Mouse (Mus musculus): ENCODE measurements around the gene Gm20547. TPM values are rescaled to one million over a fixed set of nuclear protein-coding genes. Genes with fewer than 3 reads are reported as not detected.
"Not testable (repeated sequence)": the region's sequence is repeated elsewhere in the genome, so short reads cannot be mapped to it uniquely, and the experiment has no call there.

Gene Gm20547
- polyA plus RNA-seq, 1 experiment = not detected

GRCm38 (mm10) chr17:34813747-34814146 is 68.1 kb downstream of the Gm20547 start:
- WGBS = 61% methylated on average over 12 of the region's 12 CpGs
- DNase-seq = peak; percentile 37
- TF ChIP-seq CTCF (IDR thresholded peaks at IDR 0.05; ENCODE audit: insufficient read depth, low read length) = peak; percentile 61
- not testable (repeated sequence) for H3K4me3 ChIP-seq (replicated peaks; ENCODE audit: extremely low read depth, low read depth, low read length); H3K4me1 ChIP-seq (ENCODE audit: control insufficient read depth, insufficient read depth, low read length)

- Histone ChIP-seq H3K4me3 (replicated peaks; ENCODE audit: extremely low read depth, low read depth, low read length) (no peak overlapping the region), H3K4me1 (ENCODE audit: control insufficient read depth, insufficient read depth, low read length) (no peaks in the 10 kb centered on the region)
- no peak for DNase-seq
- 69% methylated on average over 15 of the region's 15 CpGs for WGBS
- TF ChIP-seq POLR2A (IDR thresholded peaks at IDR 0.05; ENCODE audit: borderline replicate concordance, extremely low read depth, low read depth, low read length) (no peak), CTCF (IDR thresholded peaks at IDR 0.05; ENCODE audit: insufficient read depth, low read length) (no peak)
These were observed 70.6 kb downstream of the Gm20547 start for GRCm38 (mm10) chr17:34811275-34811674.

- H3K4me1 ChIP-seq (ENCODE audit: control insufficient read depth, insufficient read depth, low read length); DNase-seq; H3K4me3 ChIP-seq (replicated peaks; ENCODE audit: extremely low read depth, low read depth, low read length): not testable (repeated sequence)
- WGBS = 79% methylated on average over 8 of the region's 8 CpGs
These were observed 71.0 kb downstream of the Gm20547 start for GRCm38 (mm10) chr17:34810811-34811210.

DNA sequence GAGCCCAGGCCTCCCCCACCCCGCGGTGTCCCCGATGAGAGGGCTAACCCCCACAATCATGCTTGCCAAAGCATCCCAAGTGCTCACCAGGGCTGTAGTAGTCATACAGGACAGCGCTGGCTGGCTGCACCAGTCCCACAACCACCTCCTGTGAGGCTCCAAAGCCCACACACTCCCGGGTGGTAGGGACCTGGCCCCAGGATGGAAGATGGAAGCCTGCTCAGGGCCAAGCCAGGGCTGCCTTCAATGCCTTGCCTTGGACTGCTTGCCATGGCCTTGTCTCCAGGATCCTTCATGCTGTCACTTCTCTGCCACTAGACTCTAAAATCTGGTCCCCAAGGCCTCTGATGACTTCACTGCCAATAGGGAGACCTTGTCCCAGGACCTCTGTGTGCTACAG is 71.4 kb downstream of the Gm20547 start:
- 90% methylated on average over 5 of the region's 5 CpGs for WGBS
- not testable (repeated sequence) for DNase-seq; H3K4me3 ChIP-seq (replicated peaks; ENCODE audit: extremely low read depth, low read depth, low read length); H3K4me1 ChIP-seq (ENCODE audit: control insufficient read depth, insufficient read depth, low read length)

DNA sequence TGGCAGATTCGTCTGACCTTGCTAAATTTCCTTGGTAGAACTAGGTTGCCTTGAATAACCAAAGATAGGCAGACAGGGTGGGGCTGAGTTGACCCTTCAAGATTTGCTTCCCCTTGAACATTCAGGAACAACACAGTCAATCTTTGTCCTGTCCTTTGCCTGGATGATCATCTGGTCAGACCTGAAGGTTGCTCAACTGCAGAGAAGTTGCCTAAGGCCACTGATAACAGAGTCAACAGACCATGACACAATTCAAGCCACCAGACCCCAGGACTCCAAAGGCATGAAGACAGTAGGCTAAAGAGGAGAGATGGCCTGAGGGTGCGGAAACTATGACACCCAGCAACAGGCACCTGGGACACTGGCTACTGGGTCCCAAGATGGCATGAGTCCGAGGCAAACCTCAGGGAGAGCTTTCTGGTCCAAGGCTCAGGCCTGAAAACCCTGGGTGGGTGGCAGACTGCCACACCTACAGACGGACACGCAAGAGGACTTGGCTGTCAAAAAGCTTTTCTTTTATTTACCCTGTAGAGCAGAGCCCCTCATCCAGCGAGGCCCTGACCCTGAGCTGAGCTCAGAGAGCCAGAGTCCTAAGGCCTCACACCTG is 73.1 kb downstream of the Gm20547 start:
- no peak overlapping the region for H3K4me3 ChIP-seq (replicated peaks; ENCODE audit: extremely low read depth, low read depth, low read length)
- 75% methylated on average over 6 of the region's 6 CpGs for WGBS
- no peak for DNase-seq
- TF ChIP-seq CTCF (IDR thresholded peaks at IDR 0.05; ENCODE audit: insufficient read depth, low read length) = no peak
- no peaks in the 10 kb centered on the region for H3K4me1 ChIP-seq (ENCODE audit: control insufficient read depth, insufficient read depth, low read length)

GRCm38 (mm10) chr17:34807176-34807575 is 74.7 kb downstream of the Gm20547 start:
- Histone ChIP-seq H3K4me1 (ENCODE audit: control insufficient read depth, insufficient read depth, low read length) (no peaks in the 10 kb centered on the region), H3K4me3 (replicated peaks; ENCODE audit: extremely low read depth, low read depth, low read length) (no peak overlapping the region)
- 57% methylated on average over 3 of the region's 3 CpGs for whole genome bisulfite sequencing
- DNase-seq = no peak
- TF ChIP-seq CTCF (IDR thresholded peaks at IDR 0.05; ENCODE audit: insufficient read depth, low read length) (no peak), POLR2A (IDR thresholded peaks at IDR 0.05; ENCODE audit: borderline replicate concordance, extremely low read depth, low read depth, low read length) (no peak)

Other genes with a start within 250 kb of the Gm20547 start
- 2.4 and 2.9 TPM in 2 replicates for gene Fkbpl, start 237.3 kb downstream of the Gm20547 start, polyA plus RNA-seq (2012; rRNA removed)
- 81.8 and 88.0 TPM in 2 replicates for gene Atf6b, start 234.9 kb downstream of the Gm20547 start, polyA plus RNA-seq (2012; rRNA removed)
- 39.6 and 49.2 TPM in 2 replicates for gene Tnxb, start 211.5 kb downstream of the Gm20547 start, polyA plus RNA-seq (2012; rRNA removed)
- gene C4b, start 138.2 kb downstream of the Gm20547 start, polyA plus RNA-seq (2012; rRNA removed) = 136 and 137 TPM in 2 replicates
- 0.19 and 0.27 TPM in 2 replicates for gene Cyp21a1, start 77.5 kb downstream of the Gm20547 start, polyA plus RNA-seq (2012; rRNA removed)
- gene Stk19, start 45.1 kb downstream of the Gm20547 start, polyA plus RNA-seq (2012; rRNA removed) = 45.1 and 46.0 TPM in 2 replicates
- gene Dxo, start 45.0 kb downstream of the Gm20547 start, polyA plus RNA-seq (2012; rRNA removed) = 45.6 and 58.1 TPM in 2 replicates
- gene Skiv2l, start 31.8 kb downstream of the Gm20547 start, polyA plus RNA-seq (2012; rRNA removed) = 77.8 and 94.8 TPM in 2 replicates
- gene Nelfe, start 31.7 kb downstream of the Gm20547 start, polyA plus RNA-seq (2012; rRNA removed) = 22.4 and 23.2 TPM in 2 replicates
- gene Cfb, start 19.5 kb downstream of the Gm20547 start, polyA plus RNA-seq (2012; rRNA removed) = 20.8 and 23.8 TPM in 2 replicates
- 10.6 and 12.3 TPM in 2 replicates for gene Zbtb12, start 2.6 kb downstream of the Gm20547 start, polyA plus RNA-seq (2012; rRNA removed)
- 25.8 and 27.7 TPM in 2 replicates for gene C2, start 16.2 kb upstream of the Gm20547 start, polyA plus RNA-seq (2012; rRNA removed)
- gene Ehmt2, start 16.4 kb upstream of the Gm20547 start, polyA plus RNA-seq (2012; rRNA removed) = 192 and 199 TPM in 2 replicates
- 11.6 and 13.5 TPM in 2 replicates for gene Slc44a4, start 32.4 kb upstream of the Gm20547 start, polyA plus RNA-seq (2012; rRNA removed)
- 40.4 and 46.6 TPM in 2 replicates for gene Neu1, start 49.2 kb upstream of the Gm20547 start, polyA plus RNA-seq (2012; rRNA removed)
- gene Hspa1b, start 77.2 kb upstream of the Gm20547 start, polyA plus RNA-seq (2012; rRNA removed) = 20.1 and 93.1 TPM in 2 replicates
- gene Gm20481, start 87.9 kb upstream of the Gm20547 start, polyA plus RNA-seq (2012; rRNA removed) = not detected in 2 replicates
- 12.9 and 66.3 TPM in 2 replicates for gene Hspa1a, start 90.1 kb upstream of the Gm20547 start, polyA plus RNA-seq (2012; rRNA removed)
- gene Hspa1l, start 90.7 kb upstream of the Gm20547 start, polyA plus RNA-seq (2012; rRNA removed) = 0.81 and 1.3 TPM in 2 replicates
- gene Lsm2, start 99.8 kb upstream of the Gm20547 start, polyA plus RNA-seq (2012; rRNA removed) = 42.3 and 51.6 TPM in 2 replicates
- gene Vars, start 118.9 kb upstream of the Gm20547 start, polyA plus RNA-seq (2012; rRNA removed) = 119 and 159 TPM in 2 replicates
- 4.0 and 4.2 TPM in 2 replicates for gene Vwa7, start 134.5 kb upstream of the Gm20547 start, polyA plus RNA-seq (2012; rRNA removed)
- gene Sapcd1, start 146.0 kb upstream of the Gm20547 start, polyA plus RNA-seq (2012; rRNA removed) = 2.1 and 2.8 TPM in 2 replicates
- 5.4 and 6.0 TPM in 2 replicates for gene Msh5, start 164.7 kb upstream of the Gm20547 start, polyA plus RNA-seq (2012; rRNA removed)
- gene Clic1, start 167.9 kb upstream of the Gm20547 start, polyA plus RNA-seq (2012; rRNA removed) = 124 and 153 TPM in 2 replicates
- gene Ddah2, start 177.0 kb upstream of the Gm20547 start, polyA plus RNA-seq (2012; rRNA removed) = 137 and 141 TPM in 2 replicates
- 3.8 and 90.0 TPM in 2 replicates for gene Ly6g6c, start 183.3 kb upstream of the Gm20547 start, polyA plus RNA-seq (2012; rRNA removed)
- 1.0 and 2.1 TPM in 2 replicates for gene Mpig6b, start 184.1 kb upstream of the Gm20547 start, polyA plus RNA-seq (2012; rRNA removed)
- gene Ly6g6e, start 194.9 kb upstream of the Gm20547 start, polyA plus RNA-seq (2012; rRNA removed) = 5.8 and 25.7 TPM in 2 replicates
- 14.5 and 16.7 TPM in 2 replicates for gene Ly6g6d, start 196.0 kb upstream of the Gm20547 start, polyA plus RNA-seq (2012; rRNA removed)
- 0.16 and 0.84 TPM in 2 replicates for gene Ly6g6f, start 203.6 kb upstream of the Gm20547 start, polyA plus RNA-seq (2012; rRNA removed)
- gene Abhd16a, start 207.2 kb upstream of the Gm20547 start, polyA plus RNA-seq (2012; rRNA removed) = 196 and 245 TPM in 2 replicates
- not detected in 2 replicates for gene Ly6g5c, start 226.2 kb upstream of the Gm20547 start, polyA plus RNA-seq (2012; rRNA removed)
- 1.4 and 2.0 TPM in 2 replicates for gene Ly6g5b, start 233.4 kb upstream of the Gm20547 start, polyA plus RNA-seq (2012; rRNA removed)
- 17.9 and 21.9 TPM in 2 replicates for gene Gpank1, start 239.4 kb upstream of the Gm20547 start, polyA plus RNA-seq (2012; rRNA removed)
- 232 and 297 TPM in 2 replicates for gene Csnk2b, start 240.0 kb upstream of the Gm20547 start, polyA plus RNA-seq (2012; rRNA removed)
- 12.1 and 12.9 TPM in 2 replicates for gene D17H6S53E, start 244.3 kb upstream of the Gm20547 start, polyA plus RNA-seq (2012; rRNA removed)

Measured in lung, adult 2 months (tissue).